Mouse (Mus musculus) lung, postnatal 0 days (tissue): ENCODE measurements around the gene Olfr691.
"Not testable (repeated sequence)": the region's sequence is repeated elsewhere in the genome, so short reads cannot be mapped to it uniquely, and the experiment has no call there.

Source experiments
- CTCF ChIP-seq: IDR thresholded peaks from 2 replicates; pipeline ENCODE4 v1.5.1; 2016; ENCODE audit warnings: antibody characterized with exemption, mild to moderate bottlenecking
- EP300 ChIP-seq: IDR thresholded peaks from 2 replicates; pipeline ENCODE4 v1.6.1; 2016; ENCODE audit warnings: antibody characterized with exemption, mild to moderate bottlenecking, control low read depth

DNA sequence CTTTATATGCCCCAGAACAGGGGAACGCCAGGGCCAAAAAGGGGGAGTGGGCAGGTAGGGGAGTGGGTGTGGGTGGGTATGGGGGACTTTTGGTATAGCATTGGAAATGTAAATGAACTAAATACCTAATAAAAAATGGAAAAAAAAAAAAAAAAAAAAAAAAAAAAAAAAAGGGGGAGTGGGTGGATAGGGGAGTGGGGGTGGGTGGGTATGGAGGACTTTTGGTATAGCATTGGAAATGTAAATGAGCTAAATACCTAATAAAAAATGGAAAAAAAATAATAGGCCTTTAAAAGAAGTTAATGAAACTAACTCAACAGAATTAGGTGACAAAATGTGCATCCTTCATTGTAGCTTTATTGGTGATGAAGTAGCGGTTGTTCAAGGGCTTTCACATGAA, 14.4 kb upstream of the Olfr691 start:
- TF ChIP-seq CTCF, EP300: not testable (repeated sequence)
